Mouse (Mus musculus): Measurements from ENCODE around the gene E2f6.
A peak's percentile ranks its signal among the peaks of the same experiment; 100 is the strongest.

Gene E2f6

GRCm38 (mm10) chr12:16874086-16874485, 63.3 kb downstream of the E2f6 start:
- DNase-seq (ENCODE audit: low read depth): peak; percentile 58

- DNase-seq (ENCODE audit: low read depth): no peak
Measured at GRCm38 (mm10) chr12:16875269-16875668, 64.5 kb downstream of the E2f6 start.

GRCm38 (mm10) chr12:16875678-16876077, 64.9 kb downstream of the E2f6 start:
- DNase-seq (ENCODE audit: low read depth): no peak

- DNase-seq (ENCODE audit: low read depth): no peak
Measured at GRCm38 (mm10) chr12:16876667-16877066, 65.9 kb downstream of the E2f6 start.

GRCm38 (mm10) chr12:16877141-16877540, 66.4 kb downstream of the E2f6 start:
- DNase-seq (ENCODE audit: low read depth): no peak

- no peak for DNase-seq (ENCODE audit: low read depth)
Measured at GRCm38 (mm10) chr12:16877679-16878078, 66.9 kb downstream of the E2f6 start.

DNA sequence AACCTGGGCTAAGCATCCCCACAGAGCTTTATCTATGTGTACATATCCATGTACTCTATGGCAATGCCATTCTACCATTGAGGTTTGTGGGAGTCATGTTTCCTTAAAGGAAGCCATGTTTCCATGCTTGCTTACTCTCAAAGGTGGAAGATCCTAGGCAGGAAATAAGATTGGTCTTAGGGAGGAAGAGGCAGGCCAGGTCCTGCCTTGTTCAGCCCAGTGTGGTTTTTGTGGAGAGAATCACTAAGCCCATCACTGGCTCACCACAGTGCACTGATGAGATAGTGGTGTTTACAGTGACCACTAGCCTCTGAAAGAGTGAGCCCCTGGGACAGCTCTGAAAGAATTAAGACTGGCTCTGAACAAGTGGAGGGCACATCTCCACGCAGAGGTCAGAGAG, 68.6 kb downstream of the E2f6 start:
- no peak for DNase-seq (ENCODE audit: low read depth)

GRCm38 (mm10) chr12:16880077-16880476, 69.3 kb downstream of the E2f6 start:
- no peak for DNase-seq (ENCODE audit: low read depth)

DNA sequence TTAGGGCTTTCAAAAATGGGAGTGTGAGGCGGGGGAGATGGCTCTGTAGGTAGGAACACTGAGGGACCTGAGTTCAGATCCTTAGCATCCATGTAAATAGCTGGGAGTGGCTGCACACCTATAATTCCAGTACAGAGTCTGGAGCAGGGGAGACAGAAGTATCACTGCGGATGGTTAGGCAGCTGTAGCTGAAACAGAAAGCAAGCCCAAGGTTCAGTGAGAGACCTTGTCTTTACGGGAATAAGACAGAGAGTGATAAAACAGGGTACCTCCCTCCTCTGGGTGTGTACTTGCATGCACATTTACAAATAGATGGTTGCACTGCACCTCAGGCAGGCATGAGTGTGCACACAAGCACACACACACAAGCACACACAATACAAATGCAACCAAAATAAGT, 71.7 kb downstream of the E2f6 start:
- no peak for DNase-seq (ENCODE audit: low read depth)

GRCm38 (mm10) chr12:16883111-16883510, 72.3 kb downstream of the E2f6 start:
- DNase-seq (ENCODE audit: low read depth): no peak

DNA sequence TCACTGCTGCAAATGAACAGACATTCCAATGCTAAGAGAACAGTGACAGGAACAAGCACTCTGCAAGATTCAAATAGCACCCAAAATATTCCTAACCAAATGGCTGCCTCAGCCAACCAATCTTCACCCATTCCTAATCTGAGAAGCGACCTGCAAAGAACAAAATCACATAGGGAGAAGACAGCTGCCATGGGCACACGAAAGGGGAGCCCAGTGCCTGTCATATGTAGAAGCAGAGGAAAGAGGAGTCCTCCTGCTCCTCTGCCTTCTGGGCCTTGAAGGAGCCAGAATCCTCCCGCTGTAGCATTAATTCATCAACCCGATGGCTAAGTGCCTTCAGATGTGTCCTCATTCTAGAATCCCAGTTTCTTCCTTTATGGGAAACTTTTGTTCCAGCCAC, 73.8 kb downstream of the E2f6 start:
- DNase-seq (ENCODE audit: low read depth): no peak

DNA sequence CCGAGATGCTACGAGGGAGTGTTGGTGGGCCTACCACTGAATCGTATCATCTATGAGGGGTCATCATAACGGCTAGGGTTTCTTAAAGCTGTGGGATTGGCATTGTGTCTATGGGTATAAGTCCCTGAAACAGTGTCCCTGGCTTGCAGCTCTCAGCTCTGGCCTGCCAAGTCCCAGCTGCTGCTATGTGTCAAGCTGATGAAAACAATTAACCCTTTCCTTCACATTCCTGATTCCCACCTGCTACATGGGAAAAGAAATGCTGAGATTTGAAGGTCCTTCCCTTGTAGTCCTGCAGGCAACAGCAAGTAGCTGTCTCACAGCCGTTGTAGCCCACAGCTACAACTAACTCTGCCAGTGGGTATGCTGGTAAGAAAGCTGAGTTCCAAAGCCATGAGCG, 75.6 kb downstream of the E2f6 start:
- no peak for DNase-seq (ENCODE audit: low read depth)

All from fibroblast of lung, adult 2 months (primary cell).